Mouse (Mus musculus) MEL-GATA-1-ER (cell line): Measurements from ENCODE around the gene Exoc3l2.
A peak's percentile ranks its signal among the peaks of the same experiment; 100 is the strongest.

Source experiments
- DNase-seq: peaks from one replicate; pipeline ENCODE4 v3.0.0-alpha.2; 2012; ENCODE audit warnings: low read depth; ENCODE audit errors: extremely low read depth

The Exoc3l2 gene

GRCm38 (mm10) chr7:19462884-19463381, at the start of gene Exoc3l2:
TSS of gene Exoc3l2 (plus strand) at chr7:19463331.
- DNase-seq, result no peak

DNA sequence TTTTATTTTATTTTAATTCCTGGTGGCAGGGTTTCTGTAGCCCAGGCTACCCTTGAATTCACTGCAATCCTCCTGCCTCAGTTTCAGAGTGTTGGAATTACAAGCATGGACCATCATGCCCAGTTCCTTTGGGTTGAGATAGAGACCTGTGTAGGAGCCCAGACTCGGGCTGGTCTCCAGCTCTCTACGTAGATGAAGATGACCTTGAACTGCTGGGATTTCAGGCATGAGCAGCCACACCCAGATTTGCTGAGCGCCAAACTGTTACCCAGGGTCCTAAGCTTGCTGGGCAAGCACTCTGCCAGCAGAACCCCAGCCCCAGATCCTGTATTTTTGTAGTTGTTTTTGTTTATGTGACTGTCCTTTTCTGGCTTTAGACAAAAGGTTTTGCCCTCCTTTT, 49.6 kb upstream of the Exoc3l2 start:
- DNase-seq, result no peak

DNA sequence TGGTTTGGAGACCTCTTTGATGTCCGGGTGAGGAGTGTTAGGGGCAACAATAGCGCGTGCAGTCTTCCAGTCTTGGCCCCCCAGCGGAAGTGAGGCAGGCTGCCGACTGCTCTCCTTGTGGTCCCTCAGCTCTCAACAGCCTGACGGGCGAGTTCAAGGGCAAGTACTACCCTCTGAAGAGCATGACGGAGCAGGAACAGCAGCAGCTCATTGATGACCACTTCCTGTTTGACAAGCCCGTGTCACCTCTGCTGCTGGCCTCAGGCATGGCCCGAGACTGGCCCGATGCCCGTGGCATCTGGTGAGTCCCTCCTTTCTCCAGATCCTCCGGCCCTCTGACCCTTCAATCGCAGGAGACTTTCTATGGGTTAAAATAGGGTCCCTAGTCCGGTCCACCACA, 46.5 kb upstream of the Exoc3l2 start:
- no peak for DNase-seq

GRCm38 (mm10) chr7:19420121-19420520, 43.0 kb upstream of the Exoc3l2 start:
- DNase-seq, result no peak

- peak; percentile 85 for DNase-seq
These were observed 42.1 kb upstream of the Exoc3l2 start for GRCm38 (mm10) chr7:19420821-19421636.

GRCm38 (mm10) chr7:19423083-19423482, 40.0 kb upstream of the Exoc3l2 start:
- DNase-seq, result no peak

DNA sequence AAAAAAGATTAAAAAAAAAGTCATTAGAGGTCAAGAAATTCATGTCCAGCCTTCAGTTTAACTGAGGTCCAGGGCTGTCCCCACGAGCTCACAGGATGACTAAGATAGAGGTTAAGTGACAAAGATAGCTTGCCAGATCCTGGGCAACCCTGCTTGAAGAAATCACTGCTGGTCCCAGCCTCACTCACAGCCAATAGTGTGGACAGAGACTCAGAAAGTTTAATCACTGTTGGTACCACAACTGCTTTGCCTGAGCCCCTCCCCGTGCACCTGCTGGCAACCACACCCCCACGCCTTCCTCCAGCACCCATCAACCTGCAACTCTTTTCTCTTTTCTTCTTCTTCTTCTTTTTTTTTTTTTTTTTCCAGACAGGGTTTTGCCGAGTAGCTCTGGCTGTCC, 39.1 kb upstream of the Exoc3l2 start:
- DNase-seq, result no peak

DNA sequence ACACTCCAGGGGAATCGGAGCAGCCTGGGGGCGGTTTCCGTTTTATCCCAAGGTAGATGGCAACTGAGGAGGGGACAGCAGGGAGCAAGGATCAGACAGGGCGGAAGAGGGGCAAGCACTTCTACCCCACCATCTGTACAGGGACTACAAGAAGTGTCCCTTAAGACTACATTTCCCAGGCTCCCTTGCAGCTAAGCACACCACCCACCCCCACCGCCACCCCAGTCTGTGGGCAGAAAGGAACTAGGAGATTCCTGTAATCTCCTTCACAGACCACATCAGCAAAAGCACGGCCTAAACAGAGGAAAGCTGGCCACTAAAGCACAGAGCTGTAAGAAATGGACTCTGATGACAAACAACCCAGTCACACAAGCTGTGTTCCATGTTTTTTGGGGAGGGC, 36.8 kb upstream of the Exoc3l2 start:
- no peak for DNase-seq

GRCm38 (mm10) chr7:19426888-19427287, 36.2 kb upstream of the Exoc3l2 start:
- no peak for DNase-seq

DNA sequence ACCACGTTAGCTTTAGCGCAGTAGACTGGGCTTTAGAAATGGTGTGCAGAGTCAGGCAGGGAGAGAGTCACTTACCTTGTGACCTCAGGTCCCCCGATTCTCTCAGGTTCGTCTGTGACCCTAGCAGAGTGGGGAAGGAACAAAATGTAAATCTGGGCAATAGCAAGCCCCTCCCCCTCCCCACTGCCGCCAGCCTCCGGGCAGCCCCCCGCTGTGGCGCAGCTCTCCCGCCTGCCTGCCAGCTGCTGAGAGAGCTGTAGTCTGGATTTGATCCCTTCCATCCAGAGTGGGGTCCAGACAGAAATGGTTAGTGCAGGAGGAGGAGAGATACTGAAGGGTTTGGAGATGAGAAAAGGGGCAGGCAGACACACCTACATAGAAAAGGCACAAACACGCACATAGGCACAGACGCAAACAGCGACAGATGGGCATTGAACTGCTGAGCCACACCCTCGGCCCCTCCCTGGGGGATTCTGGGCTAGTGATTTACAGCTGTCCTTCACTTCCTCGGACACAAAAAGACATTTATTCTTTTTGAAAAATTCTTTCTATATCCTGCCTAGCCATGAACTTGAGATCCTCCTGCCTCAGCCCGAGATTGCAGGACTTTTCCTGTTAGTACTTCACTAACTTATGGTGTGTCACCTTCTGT, 35.0 kb upstream of the Exoc3l2 start:
- no peak for DNase-seq

GRCm38 (mm10) chr7:19429726-19430125, 33.4 kb upstream of the Exoc3l2 start:
- no peak for DNase-seq

- no peak for DNase-seq
These were observed 32.7 kb upstream of the Exoc3l2 start for GRCm38 (mm10) chr7:19430402-19430801.

DNA sequence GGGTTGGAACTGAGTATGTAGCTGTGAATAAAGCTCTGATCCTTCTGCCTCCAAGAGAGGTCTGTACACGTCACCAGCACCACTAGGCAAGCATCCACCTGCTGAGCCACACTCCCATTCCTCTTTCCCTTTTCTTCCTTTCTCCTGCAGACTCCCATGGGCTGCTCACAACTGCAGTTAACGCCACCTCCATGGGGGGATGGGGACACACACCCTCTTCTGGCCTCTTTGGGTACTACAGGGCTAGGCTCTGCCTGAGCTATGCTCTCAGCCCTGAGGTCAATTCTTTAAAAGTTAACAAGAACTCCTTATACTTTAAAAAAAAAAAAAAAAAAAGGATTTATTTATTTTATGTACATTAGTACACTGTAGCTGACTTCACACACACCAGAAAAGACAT, 30.7 kb upstream of the Exoc3l2 start:
- no peak for DNase-seq

DNA sequence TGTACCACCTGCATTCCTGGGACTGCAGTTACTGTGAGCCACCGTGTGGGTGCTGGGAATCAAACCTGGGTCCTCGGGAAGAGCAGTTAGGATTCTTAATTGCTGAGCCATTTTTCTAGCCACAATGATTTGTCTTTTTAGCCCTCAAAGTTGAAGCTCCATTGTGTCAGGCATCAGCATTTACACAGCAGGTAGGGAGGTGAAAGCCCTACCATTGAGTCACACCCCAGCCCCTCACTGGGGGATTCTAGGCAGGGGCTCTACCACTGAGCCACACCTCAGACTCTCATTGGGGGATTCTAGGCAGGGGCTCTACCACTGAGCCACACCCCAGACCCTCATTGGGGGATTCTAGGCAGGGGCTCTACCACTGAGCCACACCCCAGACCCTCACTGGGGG, 26.9 kb upstream of the Exoc3l2 start:
- DNase-seq, result no peak

DNA sequence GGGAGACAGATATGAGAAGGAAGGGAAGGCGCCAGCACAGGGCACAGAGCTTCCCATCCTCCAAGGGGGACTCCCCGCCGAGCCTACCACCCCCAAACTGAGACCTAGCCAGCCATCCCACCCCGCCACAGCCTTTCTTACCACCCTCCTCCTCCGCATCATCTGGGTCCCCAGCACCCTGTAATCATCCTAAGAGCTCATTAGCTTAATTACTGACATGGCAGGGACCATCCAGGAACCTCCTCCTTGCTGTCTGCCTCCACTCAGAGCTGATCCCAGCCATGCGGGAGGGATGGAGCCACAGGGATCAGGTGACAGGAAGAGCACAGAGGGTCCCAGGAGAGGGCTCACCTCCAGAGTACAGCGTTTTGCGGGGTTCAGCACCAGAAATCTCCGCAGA, 26.1 kb upstream of the Exoc3l2 start:
- DNase-seq, result no peak

GRCm38 (mm10) chr7:19441448-19442091, 21.6 kb upstream of the Exoc3l2 start:
- peak; percentile 66 for DNase-seq

DNA sequence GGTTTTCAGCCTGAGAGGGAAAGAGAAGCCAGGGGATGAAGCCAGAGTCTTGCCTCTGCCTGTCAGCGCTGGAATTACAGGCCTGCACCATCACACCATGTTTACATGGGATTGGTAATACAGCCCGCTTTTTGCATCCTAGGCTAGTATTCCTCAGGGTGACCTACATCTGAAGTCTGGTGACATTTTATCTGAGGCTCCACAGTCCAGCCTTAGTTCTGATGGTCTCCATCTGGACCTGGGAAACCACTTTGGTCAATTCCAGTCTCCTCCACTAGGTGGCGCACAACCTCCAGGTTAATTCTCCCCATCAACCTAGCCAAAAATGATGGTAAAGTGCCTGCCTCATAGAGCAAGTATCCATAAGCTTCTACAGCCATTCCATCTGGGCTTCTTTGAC, 19.8 kb upstream of the Exoc3l2 start:
- no peak for DNase-seq

GRCm38 (mm10) chr7:19444801-19445200, 18.3 kb upstream of the Exoc3l2 start:
- DNase-seq, result no peak

- DNase-seq, result no peak
These were observed 15.4 kb upstream of the Exoc3l2 start for GRCm38 (mm10) chr7:19447689-19448088.

DNA sequence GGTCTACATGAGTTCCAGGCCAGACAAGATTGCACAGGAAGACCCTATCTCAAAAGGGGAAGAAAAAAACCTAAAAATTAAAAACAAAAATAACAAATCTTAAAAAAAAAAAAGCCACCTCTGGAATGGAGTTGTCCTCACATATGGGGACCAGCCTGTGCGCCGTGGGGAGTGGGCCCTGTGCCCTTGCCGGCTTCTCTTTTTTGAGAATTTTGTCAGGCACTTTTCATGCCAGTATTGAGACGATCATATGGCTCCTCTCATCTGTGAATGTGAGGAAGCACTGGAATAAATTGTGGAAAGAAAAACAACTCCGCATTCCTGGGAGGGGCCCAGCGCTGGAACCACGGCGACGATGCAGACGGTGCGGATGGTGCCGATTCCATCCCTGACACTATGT, 14.0 kb upstream of the Exoc3l2 start:
- DNase-seq, result no peak

GRCm38 (mm10) chr7:19455186-19455585, 7.9 kb upstream of the Exoc3l2 start:
- no peak for DNase-seq

- no peak for DNase-seq
These were observed 7.2 kb upstream of the Exoc3l2 start for GRCm38 (mm10) chr7:19455819-19456495.
